Mouse (Mus musculus) WW6 (cell line): Measurements from ENCODE around the gene Rnf34.

Experiments used
- DNase-seq: peaks from one replicate; pipeline ENCODE4 v3.0.0-alpha.2; 2013; ENCODE audit warnings: low read depth, low spot score

The Rnf34 gene

DNA sequence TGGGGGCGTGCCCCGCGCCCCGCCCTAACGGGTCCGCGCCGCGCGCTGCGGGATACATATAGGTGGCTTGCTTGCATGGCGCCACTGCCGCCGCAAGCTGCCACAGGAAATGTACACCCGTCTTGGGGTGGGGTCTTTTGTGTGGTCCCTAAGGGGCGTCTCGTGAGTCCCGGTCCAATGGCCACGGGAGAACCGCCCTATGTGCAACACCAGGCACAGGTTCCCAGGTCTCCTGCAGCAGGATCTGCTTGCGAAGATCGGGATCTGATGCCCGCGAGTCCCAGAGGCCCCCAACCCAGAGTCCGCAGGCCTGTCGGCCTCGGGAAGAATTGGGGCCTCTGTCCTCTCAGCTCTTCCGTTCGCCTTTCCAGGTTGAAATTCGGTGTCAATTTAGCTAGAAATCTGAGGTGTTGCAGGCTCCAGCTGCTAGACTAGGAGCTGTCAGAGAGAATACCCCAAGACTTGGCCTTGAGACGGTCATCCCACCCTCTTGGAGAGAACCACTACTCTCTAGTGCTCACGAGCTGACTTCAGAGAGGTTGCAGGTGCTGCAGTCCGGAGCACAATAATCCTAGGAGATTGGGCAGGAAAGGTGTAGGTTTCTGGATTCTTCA is 50.8 kb downstream of the Rnf34 start:
- DNase-seq: no peak

DNA sequence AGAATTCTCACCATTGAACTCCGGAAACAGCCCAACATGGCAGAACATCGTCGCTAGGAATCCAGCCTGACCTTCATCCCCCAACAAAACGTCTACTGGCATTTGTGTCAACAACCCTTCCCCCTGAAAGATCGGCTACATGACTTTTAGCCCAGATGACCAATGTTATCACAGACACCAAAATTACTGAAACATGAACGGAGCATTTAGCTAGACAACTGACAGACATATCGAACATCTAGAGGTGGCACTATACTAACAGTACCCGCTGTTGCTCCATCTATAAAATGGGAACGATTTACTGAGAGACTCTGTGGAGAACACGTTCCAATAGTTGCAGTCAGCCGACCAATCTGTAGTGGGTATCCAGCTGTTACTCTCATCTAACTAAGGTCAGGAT is 51.3 kb downstream of the Rnf34 start:
- no peak for DNase-seq

DNA sequence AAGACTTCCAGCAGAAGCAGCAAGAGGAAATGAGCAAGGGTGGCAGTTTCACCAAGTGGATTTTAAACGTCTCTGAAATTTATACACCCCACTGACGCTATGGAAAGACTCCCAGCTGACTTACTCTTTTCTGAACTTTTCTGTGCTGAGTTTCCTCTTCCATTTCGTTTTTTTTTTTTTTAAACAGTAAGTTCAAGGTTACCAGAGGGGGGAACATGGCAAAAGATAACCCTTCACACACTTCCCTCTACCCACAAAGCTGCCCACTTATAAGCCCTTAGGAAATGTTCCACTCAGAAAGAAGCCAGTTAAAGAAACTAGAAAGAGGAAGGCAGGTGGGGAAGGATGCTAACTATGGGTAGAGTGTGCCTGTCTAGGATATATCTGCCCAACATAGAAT is 51.8 kb downstream of the Rnf34 start:
- no peak for DNase-seq

DNA sequence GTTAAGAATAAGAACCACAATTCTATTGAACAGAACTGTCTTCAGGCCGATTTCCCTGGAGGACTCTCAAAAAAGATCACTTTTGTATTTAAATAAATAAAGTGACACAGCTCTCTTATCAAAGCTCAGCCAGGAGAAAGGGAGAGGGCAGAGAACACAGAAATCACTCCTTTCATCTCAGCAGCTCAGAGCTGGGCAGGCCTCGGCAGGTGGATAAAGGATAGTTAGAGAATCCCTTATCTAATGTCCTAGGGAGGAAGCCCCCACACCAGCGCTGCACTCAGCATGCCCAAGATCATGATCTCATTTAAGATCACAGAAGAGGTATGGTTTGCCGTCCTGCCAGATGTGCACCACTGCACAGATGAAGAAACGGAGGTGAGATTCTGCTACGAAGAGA is 52.4 kb downstream of the Rnf34 start:
- DNase-seq: no peak

DNA sequence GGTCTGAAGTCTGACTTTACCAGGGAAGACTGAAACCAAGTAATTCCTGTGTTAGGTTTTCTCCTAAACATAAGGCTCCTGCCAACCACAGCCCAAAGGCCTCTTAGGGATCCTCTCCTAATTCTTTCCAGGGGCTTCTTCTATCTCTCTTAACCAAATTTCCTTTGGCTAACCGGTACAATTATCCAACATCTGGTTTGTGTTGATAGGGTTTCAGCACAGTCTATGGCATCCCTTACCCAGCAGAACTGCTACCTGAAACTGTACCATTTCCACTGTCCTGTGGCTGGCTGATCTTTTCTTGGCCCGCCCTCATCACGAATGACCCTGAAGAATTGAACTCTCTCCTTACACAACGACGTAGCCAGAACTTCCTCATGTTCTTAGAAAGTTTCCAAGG is 53.3 kb downstream of the Rnf34 start:
- no peak for DNase-seq

DNA sequence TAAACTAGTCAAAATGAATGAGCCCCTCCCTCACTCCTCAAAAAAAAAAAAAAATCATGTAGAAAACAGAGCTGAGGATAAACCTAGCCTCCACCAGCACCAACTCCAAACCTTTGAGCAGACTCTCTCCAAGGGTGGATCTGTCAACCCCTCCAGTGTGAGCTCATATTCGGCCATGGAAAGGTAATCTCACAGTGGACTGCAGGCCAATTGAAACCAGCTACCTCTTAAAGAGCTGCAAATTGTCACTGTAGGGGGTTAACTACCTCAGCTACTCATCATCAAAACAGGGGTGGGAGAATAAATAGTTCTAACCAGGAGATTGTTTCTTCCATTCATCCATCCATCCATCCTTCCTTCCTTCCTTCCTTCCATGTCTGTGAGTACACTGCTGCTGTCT is 57.3 kb downstream of the Rnf34 start:
- no peak for DNase-seq

DNA sequence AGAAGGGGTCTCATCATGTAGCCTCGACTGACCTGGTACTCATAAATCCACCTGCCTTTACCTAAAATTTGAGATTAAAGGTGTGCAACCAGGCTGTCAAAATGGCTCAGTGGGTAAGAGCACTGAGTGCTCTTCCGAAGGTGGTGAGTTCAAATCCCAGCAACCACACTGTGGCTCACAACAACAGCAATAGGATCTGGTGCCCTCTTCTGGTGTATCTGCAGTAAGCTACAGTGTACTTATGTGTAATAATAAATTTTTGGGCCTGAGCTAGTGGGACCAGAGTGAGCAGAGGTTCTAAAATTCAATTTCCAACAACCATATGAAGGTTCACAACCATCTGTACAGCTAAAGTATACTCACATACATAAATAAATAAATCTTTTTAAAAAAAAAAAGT is 58.2 kb downstream of the Rnf34 start:
- no peak for DNase-seq

DNA sequence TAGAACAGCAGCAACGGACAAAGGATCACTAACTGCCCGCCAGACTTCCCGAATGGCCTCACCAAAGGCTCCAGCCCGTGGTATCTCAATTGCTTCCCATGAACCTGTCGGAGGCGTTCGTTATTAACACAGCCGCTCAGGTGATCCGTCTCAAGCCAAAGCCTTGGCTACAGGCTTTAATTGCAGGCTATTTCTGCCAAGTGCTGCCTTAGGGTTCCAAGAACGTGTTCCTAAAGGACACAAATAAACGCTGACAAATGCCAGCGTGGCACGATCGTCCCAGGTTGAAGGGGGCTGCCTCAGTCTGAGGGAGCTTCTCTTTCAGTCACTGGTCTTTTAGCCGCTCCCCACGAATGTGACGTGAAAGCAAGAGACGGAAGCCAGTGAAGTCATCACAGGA is 59.6 kb downstream of the Rnf34 start:
- no peak for DNase-seq

DNA sequence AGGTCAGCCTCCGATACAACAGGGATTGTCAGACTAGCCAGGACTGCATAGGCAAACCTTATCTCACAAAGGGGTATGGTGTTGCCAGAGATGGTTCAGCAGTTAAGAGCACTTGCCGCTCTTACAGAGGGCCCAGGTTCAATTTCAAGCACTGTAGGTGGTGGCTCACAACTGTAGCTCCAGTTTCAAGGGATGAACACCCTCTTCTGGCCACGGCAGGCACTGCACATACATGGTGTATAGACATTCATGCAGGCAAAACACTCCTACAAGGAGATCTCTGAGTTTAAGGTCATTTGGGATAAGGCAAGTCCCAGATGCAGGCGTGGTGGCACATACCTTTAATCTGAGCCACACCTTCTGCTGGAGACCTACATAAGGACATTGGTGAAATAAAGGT is 63.0 kb downstream of the Rnf34 start:
- DNase-seq: no peak

DNA sequence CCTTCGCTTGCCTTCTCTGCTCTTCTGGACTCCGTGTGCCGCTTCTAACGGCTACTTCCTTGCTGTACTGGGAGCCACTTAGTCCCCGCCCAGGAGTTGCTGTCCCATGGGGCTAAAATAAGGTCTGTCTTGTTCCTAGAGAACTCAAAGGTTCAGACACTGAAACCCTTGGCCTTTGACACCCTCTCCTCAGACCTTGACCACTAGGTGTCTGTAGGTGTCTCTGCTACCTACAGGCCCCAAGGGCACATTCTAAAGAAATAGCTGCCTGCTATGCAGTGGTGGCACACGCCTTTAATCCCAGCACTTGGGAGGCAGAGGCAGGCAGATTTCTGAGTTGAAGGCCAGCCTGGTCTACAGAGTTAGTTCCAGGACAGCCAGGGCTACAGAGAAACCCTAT is 66.3 kb downstream of the Rnf34 start:
- no peak for DNase-seq

DNA sequence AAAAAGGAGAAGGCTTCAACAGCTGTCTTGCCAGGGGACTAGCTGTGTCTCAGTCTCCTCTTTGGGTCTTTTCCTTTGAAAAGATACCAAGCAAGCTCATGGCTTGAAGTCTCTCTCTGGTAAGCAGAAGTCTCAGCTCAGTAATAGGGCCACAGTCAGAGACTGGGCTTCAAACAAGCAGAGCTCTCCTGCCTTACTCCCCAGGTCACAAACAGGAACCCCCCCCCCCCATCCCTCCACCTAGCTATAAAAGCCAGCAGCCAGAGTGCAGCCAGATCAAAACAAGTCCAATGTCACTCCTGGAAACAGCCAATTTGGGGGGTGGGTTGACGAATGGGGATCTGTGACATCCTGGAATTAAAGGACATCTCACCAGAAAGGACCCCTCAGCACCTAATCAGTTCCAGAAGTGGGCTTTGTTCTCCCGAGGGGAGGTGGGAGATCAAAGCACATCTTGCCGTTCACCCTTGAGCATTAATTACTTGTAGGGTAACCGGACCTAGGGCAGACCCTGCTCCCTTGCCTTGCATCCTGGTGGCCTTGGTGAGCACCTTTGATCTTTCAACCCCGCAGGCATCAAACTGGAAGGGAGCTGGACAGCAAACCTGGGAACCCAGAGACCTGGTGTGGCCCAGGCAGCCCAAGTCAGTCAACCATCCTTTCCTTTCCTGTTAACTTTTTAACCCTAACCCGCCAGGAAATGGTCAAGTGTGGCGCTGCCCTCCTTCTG is 68.3 kb downstream of the Rnf34 start:
- DNase-seq: no peak

DNA sequence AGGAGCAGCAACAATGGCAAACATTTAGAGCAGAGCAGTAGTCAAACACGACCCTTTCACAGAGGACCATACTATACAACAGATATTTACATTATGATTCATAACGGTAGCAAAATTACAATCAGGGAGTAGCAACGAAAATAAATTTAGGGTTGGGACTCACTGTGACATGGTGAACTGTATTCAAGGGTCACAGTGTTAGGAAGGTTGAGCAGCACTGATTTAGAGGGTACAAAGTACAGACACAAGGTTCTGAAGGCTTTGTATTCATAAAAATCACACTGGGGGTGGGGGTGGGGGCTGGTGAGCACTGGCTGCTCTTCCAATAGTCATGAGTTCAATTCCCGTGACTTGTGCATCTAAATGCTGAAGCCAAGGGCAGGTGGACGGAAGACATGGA is 70.7 kb downstream of the Rnf34 start:
- DNase-seq: no peak
